In the genomic region with DNA sequence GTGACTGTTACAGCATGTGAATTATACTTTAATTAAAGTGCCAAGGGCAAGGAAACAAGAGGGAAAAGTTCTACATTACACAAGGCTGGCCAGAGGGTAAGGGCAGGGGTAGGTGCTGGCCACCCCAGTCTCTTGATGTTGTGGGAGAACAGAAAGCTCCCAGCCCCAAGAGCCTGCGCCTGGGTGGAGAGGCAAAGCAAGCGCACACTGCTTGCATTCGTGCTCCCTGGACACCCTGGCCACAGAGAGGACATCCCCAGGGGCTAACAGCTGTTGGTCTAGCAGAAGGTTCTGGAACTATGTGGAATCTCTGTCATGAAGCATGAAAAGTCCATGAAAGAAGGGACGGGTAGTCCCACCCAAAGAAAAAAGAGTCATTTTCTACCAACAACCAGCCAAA, we compare ENCODE assay signal across 13 mouse cellular contexts.
"Had no signal": no experiment of that assay in that cellular context is flagged by ENCODE, and none has a peak within 500 bp of the region (broad histone marks: within the 10 kb centered on the region; RNA-seq: fewer than 3 reads in every experiment).

No protein-coding gene starts in this region.

- ATAC-seq: midbrain, embryonic 16.5 days had no signal

- H3K27ac ChIP-seq: kidney, embryonic 15.5 days; left cerebral cortex, adult 2 months; limb, embryonic 10.5 days; liver, embryonic 14.5 days; midbrain, embryonic 12.5 days; stomach, embryonic 15.5 days had no signal

- H3K9ac ChIP-seq: kidney, embryonic 15.5 days; liver, embryonic 14.5 days; lung, embryonic 14.5 days; midbrain, embryonic 12.5 days; stomach, embryonic 15.5 days had no signal

- H3K4me3 ChIP-seq: kidney, embryonic 15.5 days; left cerebral cortex, adult 2 months; limb, embryonic 10.5 days; midbrain, embryonic 12.5 days; stomach, embryonic 15.5 days had no signal

- H3K4me2 ChIP-seq: kidney, embryonic 15.5 days; lung, embryonic 14.5 days; midbrain, embryonic 12.5 days; stomach, embryonic 15.5 days had no signal

- H3K9me3 ChIP-seq: kidney, embryonic 15.5 days; limb, embryonic 10.5 days; midbrain, embryonic 12.5 days; stomach, embryonic 15.5 days had no signal

- DNase-seq: kidney, postnatal 14 days; lung, embryonic 14.5 days; lung, postnatal 10 days; lung, postnatal 4 days; right cerebral cortex, postnatal 14 days; thymus, postnatal 36 days had no signal

- H3K36me3 ChIP-seq: kidney, embryonic 15.5 days; midbrain, embryonic 12.5 days; stomach, embryonic 15.5 days had no signal
